ENCODE assay signal across 18 mouse cellular contexts in the genomic region with DNA sequence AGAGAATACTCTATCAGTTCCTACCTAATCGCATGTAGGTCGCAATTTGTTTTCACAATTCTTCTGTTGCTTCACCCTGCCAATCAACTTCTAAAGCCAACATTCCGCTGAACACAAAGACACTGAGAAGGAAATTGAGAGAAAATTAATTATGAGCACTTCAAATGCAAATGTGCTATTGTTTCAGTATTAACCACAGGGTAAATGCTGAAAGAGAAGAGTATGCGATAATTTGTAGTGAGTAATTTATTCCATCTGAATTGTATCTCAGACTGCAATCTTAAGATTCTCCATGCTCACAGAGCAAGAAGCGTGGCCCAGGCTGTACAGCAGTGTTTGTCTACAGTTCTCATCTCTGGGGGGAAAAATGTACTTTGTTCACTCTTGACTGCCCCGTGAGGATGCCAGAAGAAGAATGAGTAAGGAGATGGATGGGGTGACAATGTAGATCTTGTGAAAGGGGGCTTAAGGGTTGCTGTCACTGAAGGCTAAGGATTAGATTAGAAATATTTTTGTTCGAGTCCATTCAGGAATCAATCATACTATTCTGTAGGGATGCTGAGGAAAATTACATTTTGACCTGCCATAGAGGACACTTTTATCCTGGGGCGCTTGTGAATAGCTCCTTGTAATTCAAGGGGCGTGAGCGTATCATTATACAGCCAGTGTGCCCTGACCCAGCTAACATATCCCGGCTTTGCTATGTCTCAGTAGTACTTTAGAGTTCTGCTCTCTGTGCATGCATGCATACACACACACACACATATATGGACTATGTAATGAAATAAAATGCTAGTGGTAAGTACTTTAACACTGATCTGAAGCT.
DNase-seq lines count a peak whose midpoint lies in the region; ATAC-seq and TF ChIP-seq lines count a peak whose summit lies in the region.
"Had no signal": no experiment of that assay in that cellular context is flagged by ENCODE, and none has a peak within 500 bp of the region (broad histone marks: within the 10 kb centered on the region; RNA-seq: fewer than 3 reads in every experiment).

No protein-coding gene starts in this region.

- intact Hi-C loops in heart, postnatal 10 days (cut with DNase I) = no loop called here

- no peaks in the 10 kb centered on the region for H3K9me3 ChIP-seq in forebrain, embryonic 15.5 days
- H3K9me3 ChIP-seq in hindbrain, embryonic 15.5 days = no peaks in the 10 kb centered on the region
- no peaks in the 10 kb centered on the region for H3K9me3 ChIP-seq in midbrain, postnatal 0 days (ENCODE audit: low read length)
- H3K9me3 ChIP-seq: embryonic facial prominence, embryonic 13.5 days; lung, embryonic 15.5 days; megakaryocyte, embryonic 14.5 days had no signal

- no peaks in the 10 kb centered on the region for H3K27me3 ChIP-seq in forebrain, embryonic 15.5 days
- H3K27me3 ChIP-seq in hindbrain, embryonic 15.5 days = no peaks in the 10 kb centered on the region
- no peaks in the 10 kb centered on the region for H3K27me3 ChIP-seq in midbrain, postnatal 0 days (ENCODE audit: insufficient read depth, low read length)
- H3K27me3 ChIP-seq: embryonic facial prominence, embryonic 13.5 days; lung, embryonic 15.5 days; megakaryocyte, embryonic 14.5 days had no signal

- H3K9ac ChIP-seq in forebrain, embryonic 15.5 days (replicated peaks) = no peak overlapping the region
- H3K9ac ChIP-seq in hindbrain, embryonic 15.5 days = no peak overlapping the region
- no peak overlapping the region for H3K9ac ChIP-seq in midbrain, postnatal 0 days (replicated peaks; ENCODE audit: low read length, poor library complexity, severe bottlenecking)
- H3K9ac ChIP-seq: embryonic facial prominence, embryonic 13.5 days; lung, embryonic 15.5 days had no signal

- ATAC-seq in forebrain, embryonic 15.5 days (replicated peaks) = peak; percentile 44; the same call in 1 of the 2 replicates
- ATAC-seq in hindbrain, embryonic 15.5 days (ENCODE audit: low FRiP score, low read depth) = peak; percentile 67
- no peak for ATAC-seq in midbrain, postnatal 0 days (ENCODE audit: low FRiP score)
- ATAC-seq: CD4-positive, CD25-positive, alpha-beta regulatory T cell, adult 4 months; intestine, postnatal 0 days had no signal

- TF ChIP-seq CTCF in midbrain, postnatal 0 days (IDR thresholded peaks at IDR 0.05) = peak; percentile 9; the same call in 1 of the 2 replicates

- 12% methylated on average over 11 of the region's 11 CpGs for WGBS in forebrain, embryonic 15.5 days
- 23% methylated on average over 11 of the region's 11 CpGs for WGBS in hindbrain, embryonic 15.5 days
- WGBS in midbrain, postnatal 0 days = 28% methylated on average over 11 of the region's 11 CpGs

- H3K4me2 ChIP-seq in forebrain, embryonic 15.5 days (replicated peaks) = no peak overlapping the region
- no peak overlapping the region for H3K4me2 ChIP-seq in hindbrain, embryonic 15.5 days
- H3K4me2 ChIP-seq in midbrain, postnatal 0 days (ENCODE audit: low read depth, low read length, poor library complexity, severe bottlenecking) = no peak overlapping the region
- H3K4me2 ChIP-seq: embryonic facial prominence, embryonic 13.5 days; liver, embryonic 11.5 days; lung, embryonic 15.5 days had no signal

- H3K4me1 ChIP-seq in forebrain, embryonic 15.5 days = peaks cover 14% of the 10 kb centered on the region
- peaks cover 13% of the 10 kb centered on the region for H3K4me1 ChIP-seq in hindbrain, embryonic 15.5 days (replicated peaks)
- no peaks in the 10 kb centered on the region for H3K4me1 ChIP-seq in midbrain, postnatal 0 days (ENCODE audit: insufficient read depth, low read length)
- H3K4me1 ChIP-seq: lung, embryonic 15.5 days; megakaryocyte, embryonic 14.5 days had no signal

- DNase-seq in embryo, embryonic 11 days = peak; percentile 33
- DNase-seq in midbrain, postnatal 0 days (ENCODE audit: low spot score) = peak; percentile 24
- no peak for DNase-seq in heart, postnatal 10 days
- no peak for DNase-seq in adrenal gland, adult 8-10 months
- DNase-seq in adrenal gland, adult 18-20 months (ENCODE audit: low spot score in 2 of 2) = no peak
- DNase-seq: cerebellum, postnatal 25 days; gastrocnemius, postnatal 10 days; kidney, postnatal 25 days; right cerebral cortex, adult 18-20 months; thymus, adult 2 months had no signal

- peak overlapping the region; percentile 21; the same call in 1 of the 2 replicates for H3K27ac ChIP-seq in forebrain, embryonic 15.5 days (replicated peaks)
- no peak overlapping the region for H3K27ac ChIP-seq in hindbrain, embryonic 15.5 days (replicated peaks)
- H3K27ac ChIP-seq in midbrain, postnatal 0 days (ENCODE audit: low read depth, low read length) = no peak overlapping the region
- H3K27ac ChIP-seq: embryonic facial prominence, embryonic 13.5 days; lung, embryonic 15.5 days had no signal

- no peak overlapping the region for H3K4me3 ChIP-seq in forebrain, embryonic 15.5 days
- no peak overlapping the region for H3K4me3 ChIP-seq in hindbrain, embryonic 15.5 days
- H3K4me3 ChIP-seq in midbrain, postnatal 0 days (ENCODE audit: low read depth, low read length) = no peak overlapping the region
- H3K4me3 ChIP-seq: embryonic facial prominence, embryonic 13.5 days; lung, embryonic 15.5 days; megakaryocyte, embryonic 14.5 days had no signal

- no peaks in the 10 kb centered on the region for H3K36me3 ChIP-seq in forebrain, embryonic 15.5 days
- H3K36me3 ChIP-seq in hindbrain, embryonic 15.5 days = no peaks in the 10 kb centered on the region
- no peaks in the 10 kb centered on the region for H3K36me3 ChIP-seq in midbrain, postnatal 0 days (ENCODE audit: insufficient read depth, low read length)
- H3K36me3 ChIP-seq: embryonic facial prominence, embryonic 13.5 days; lung, embryonic 15.5 days had no signal

Comparison
In these comparisons a context has a peak if more than half of its experiments do, and no peak if none do; other contexts are left out.
1. DNase-seq: peak in embryo, embryonic 11 days (single experiment) and midbrain, postnatal 0 days (single experiment); none in heart, postnatal 10 days (0 of 2), adrenal gland, adult 8-10 months (single experiment) and adrenal gland, adult 18-20 months (0 of 2).